ENCODE assay signal across 25 mouse cellular contexts in the genomic region with DNA sequence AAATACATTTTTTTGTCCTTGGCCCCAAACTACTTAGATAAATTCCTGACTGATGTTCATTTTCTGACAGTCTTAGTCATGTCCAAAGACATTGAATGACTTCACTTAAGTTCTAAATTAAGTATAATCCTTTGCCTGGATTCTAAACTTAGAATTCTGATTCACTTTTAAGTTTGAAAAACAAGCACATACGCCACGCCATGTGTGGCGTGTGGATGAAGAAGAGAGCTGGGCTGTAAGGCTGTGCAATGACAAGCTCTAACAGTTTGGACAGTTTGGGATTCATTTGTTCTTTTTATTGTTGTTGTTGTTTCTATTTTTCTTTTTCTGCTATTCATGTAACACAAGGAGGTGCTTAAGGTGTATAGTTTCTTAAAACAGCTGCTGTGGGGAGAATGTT. TPM values are rescaled to one million over a fixed set of nuclear protein-coding genes. Genes with fewer than 3 reads are reported as not detected.
A peak's percentile ranks its signal among the peaks of the same experiment; 100 is the strongest.
DNase-seq lines count a peak whose midpoint lies in the region; ATAC-seq and TF ChIP-seq lines count a peak whose summit lies in the region.
"Had no signal": no experiment of that assay in that cellular context is flagged by ENCODE, and none has a peak within 500 bp of the region (broad histone marks: within the 10 kb centered on the region; RNA-seq: fewer than 3 reads in every experiment).

No protein-coding gene starts in this region.

- 68% methylated on average over 3 of the region's 3 CpGs for WGBS in embryonic facial prominence, embryonic 15.5 days
- 95% methylated on average over 3 of the region's 3 CpGs for WGBS in embryonic facial prominence, embryonic 10.5 days
- WGBS in heart, postnatal 0 days = 61% methylated on average over 3 of the region's 3 CpGs
- 70% methylated on average over 3 of the region's 3 CpGs for WGBS in heart, embryonic 12.5 days

- no peaks in the 10 kb centered on the region for H3K27me3 ChIP-seq in embryonic facial prominence, embryonic 15.5 days
- H3K27me3 ChIP-seq in embryonic facial prominence, embryonic 10.5 days (replicated peaks; ENCODE audit: low read depth, poor library complexity, severe bottlenecking) = no peaks in the 10 kb centered on the region
- no peaks in the 10 kb centered on the region for H3K27me3 ChIP-seq in heart, postnatal 0 days (ENCODE audit: control insufficient read depth, insufficient read depth, low read length)
- no peaks in the 10 kb centered on the region for H3K27me3 ChIP-seq in heart, embryonic 12.5 days (replicated peaks)
- H3K27me3 ChIP-seq in myocyte (ENCODE audit: control insufficient read depth, insufficient read depth, insufficient read length) = no peaks in the 10 kb centered on the region
- H3K27me3 ChIP-seq: heart, embryonic 15.5 days; hindbrain, embryonic 15.5 days; limb, embryonic 13.5 days; liver, embryonic 12.5 days; neural tube, embryonic 12.5 days had no signal

- no peak for DNase-seq in embryonic facial prominence, embryonic 10.5 days (ENCODE audit: low spot score)
- peak; percentile 23 for DNase-seq in heart, postnatal 0 days (ENCODE audit: low spot score)
- DNase-seq in left cerebral cortex, adult 2 months (ENCODE audit: extremely low spot score in 1 of 2, low spot score in 2 of 2) = no peak
- no peak for DNase-seq in left cerebral cortex, postnatal 4 days
- DNase-seq: adrenal gland, adult 8-10 months; cerebellum, adult 9-11 months; gastrocnemius, postnatal 10 days; heart, postnatal 4 days; kidney, adult 2 months; lung, adult 18-20 months; midbrain, embryonic 14.5 days had no signal

- no peaks in the 10 kb centered on the region for H3K9me3 ChIP-seq in embryonic facial prominence, embryonic 15.5 days (replicated peaks)
- no peaks in the 10 kb centered on the region for H3K9me3 ChIP-seq in embryonic facial prominence, embryonic 10.5 days
- no peaks in the 10 kb centered on the region for H3K9me3 ChIP-seq in heart, postnatal 0 days (replicated peaks; ENCODE audit: control insufficient read depth, low read length)
- no peaks in the 10 kb centered on the region for H3K9me3 ChIP-seq in heart, embryonic 12.5 days (replicated peaks)
- H3K9me3 ChIP-seq: forebrain, embryonic 10.5 days; heart, embryonic 15.5 days; hindbrain, embryonic 15.5 days; limb, embryonic 13.5 days; liver, embryonic 12.5 days; neural tube, embryonic 12.5 days had no signal

- no peak for TF ChIP-seq CTCF in heart, postnatal 0 days (IDR thresholded peaks at IDR 0.05; ENCODE audit: low read depth)
- TF ChIP-seq CTCF in left cerebral cortex, adult 2 months (IDR thresholded peaks at IDR 0.05) = no peak

- H3K4me1 ChIP-seq in embryonic facial prominence, embryonic 15.5 days = no peaks in the 10 kb centered on the region
- H3K4me1 ChIP-seq in embryonic facial prominence, embryonic 10.5 days = no peaks in the 10 kb centered on the region
- peaks cover 20% of the 10 kb centered on the region; the same call in 1 of the 2 replicates for H3K4me1 ChIP-seq in heart, postnatal 0 days (ENCODE audit: control insufficient read depth, insufficient read depth)
- 0 out of 2 replicates have a peak, but pooled peaks cover 3% of the 10 kb centered on the region for H3K4me1 ChIP-seq in heart, embryonic 12.5 days (replicated peaks)
- H3K4me1 ChIP-seq: forebrain, embryonic 10.5 days; hindbrain, embryonic 15.5 days; limb, embryonic 13.5 days; liver, embryonic 12.5 days; neural tube, embryonic 12.5 days had no signal

- H3K79me2 ChIP-seq in myocyte (ENCODE audit: control insufficient read depth, insufficient read depth) = no peaks in the 10 kb centered on the region

- TF ChIP-seq EP300 in heart, postnatal 0 days (IDR thresholded peaks at IDR 0.05; ENCODE audit: low read depth) = no peak

- no peak for TF ChIP-seq POLR2A in myocyte (IDR thresholded peaks at IDR 0.05; ENCODE audit: insufficient read length, low read depth)

- H3ac ChIP-seq in myocyte (ENCODE audit: control insufficient read depth, insufficient read length) = no peak overlapping the region

- H3K27ac ChIP-seq in embryonic facial prominence, embryonic 15.5 days (replicated peaks) = 0 out of 2 replicates have a peak overlapping the region, but pooled peaks have one; percentile 4
- H3K27ac ChIP-seq in embryonic facial prominence, embryonic 10.5 days (replicated peaks) = no peak overlapping the region
- peak overlapping the region; percentile 55; the same call in 1 of the 2 replicates for H3K27ac ChIP-seq in heart, postnatal 0 days (ENCODE audit: low read depth)
- no peak overlapping the region for H3K27ac ChIP-seq in heart, embryonic 12.5 days (ENCODE audit: poor library complexity, severe bottlenecking)
- H3K27ac ChIP-seq in left cerebral cortex, adult 2 months = peak overlapping the region; percentile 28; the same call in 1 of the 2 replicates
- H3K27ac ChIP-seq: forebrain, embryonic 10.5 days; heart, embryonic 15.5 days; hindbrain, embryonic 15.5 days; kidney, postnatal 0 days; limb, embryonic 13.5 days; liver, embryonic 12.5 days; neural tube, embryonic 12.5 days; stomach, postnatal 0 days had no signal

- H3K9ac ChIP-seq in embryonic facial prominence, embryonic 15.5 days = no peak overlapping the region
- no peak overlapping the region for H3K9ac ChIP-seq in heart, postnatal 0 days (replicated peaks; ENCODE audit: low read depth, low read length)
- no peak overlapping the region for H3K9ac ChIP-seq in heart, embryonic 12.5 days
- H3K9ac ChIP-seq: heart, embryonic 15.5 days; hindbrain, embryonic 15.5 days; limb, embryonic 13.5 days; liver, embryonic 12.5 days; neural tube, embryonic 12.5 days had no signal

- ATAC-seq in embryonic facial prominence, embryonic 15.5 days (ENCODE audit: insufficient number of reproducible peaks, low FRiP score, low TSS enrichment, low read depth) = no peak
- peak; percentile 30; the same call in 1 of the 2 replicates for ATAC-seq in heart, postnatal 0 days (ENCODE audit: insufficient read depth, low read depth)
- no peak for ATAC-seq in heart, embryonic 12.5 days (ENCODE audit: insufficient number of reproducible peaks, low FRiP score)
- ATAC-seq in megakaryocyte, adult 5-6 weeks (ENCODE audit: poor library complexity, severe bottlenecking) = no peak
- ATAC-seq: activated CD4-positive, CD25-positive, alpha-beta regulatory T cell, adult 4 months; liver, embryonic 12.5 days had no signal

- H3K4me2 ChIP-seq in embryonic facial prominence, embryonic 15.5 days (replicated peaks) = no peak overlapping the region
- H3K4me2 ChIP-seq in heart, postnatal 0 days (ENCODE audit: low read depth, low read length) = no peak overlapping the region
- H3K4me2 ChIP-seq in heart, embryonic 12.5 days = no peak overlapping the region
- peak overlapping the region; percentile 30 for H3K4me2 ChIP-seq in myocyte (ENCODE audit: low read depth)
- H3K4me2 ChIP-seq: heart, embryonic 15.5 days; hindbrain, embryonic 15.5 days; limb, embryonic 13.5 days; liver, embryonic 12.5 days; neural tube, embryonic 12.5 days had no signal

- H3K36me3 ChIP-seq in embryonic facial prominence, embryonic 15.5 days = no peaks in the 10 kb centered on the region
- H3K36me3 ChIP-seq in embryonic facial prominence, embryonic 10.5 days (replicated peaks) = no peaks in the 10 kb centered on the region
- no peaks in the 10 kb centered on the region for H3K36me3 ChIP-seq in heart, postnatal 0 days (replicated peaks; ENCODE audit: control insufficient read depth, insufficient read depth, low read length)
- no peaks in the 10 kb centered on the region for H3K36me3 ChIP-seq in heart, embryonic 12.5 days
- no peaks in the 10 kb centered on the region for H3K36me3 ChIP-seq in myocyte (ENCODE audit: control insufficient read depth, insufficient read depth)
- H3K36me3 ChIP-seq: forebrain, embryonic 10.5 days; heart, embryonic 15.5 days; hindbrain, embryonic 15.5 days; limb, embryonic 13.5 days; liver, embryonic 12.5 days; neural tube, embryonic 12.5 days had no signal

- no peak overlapping the region for H3K4me3 ChIP-seq in embryonic facial prominence, embryonic 15.5 days (replicated peaks)
- H3K4me3 ChIP-seq in embryonic facial prominence, embryonic 10.5 days = no peak overlapping the region
- H3K4me3 ChIP-seq in heart, postnatal 0 days (ENCODE audit: low read depth, low read length) = no peak overlapping the region
- H3K4me3 ChIP-seq in heart, embryonic 12.5 days = no peak overlapping the region
- H3K4me3 ChIP-seq in left cerebral cortex, adult 2 months = no peak overlapping the region
- H3K4me3 ChIP-seq in myocyte = no peak overlapping the region
- H3K4me3 ChIP-seq: forebrain, embryonic 10.5 days; heart, embryonic 15.5 days; hindbrain, embryonic 15.5 days; limb, embryonic 13.5 days; liver, embryonic 12.5 days; neural tube, embryonic 12.5 days had no signal

- intact Hi-C loops in left cerebral cortex, adult 2 months (cut with DNase I) = no loop called here
- intact Hi-C loops in left cerebral cortex, postnatal 4 days (cut with DNase I) = no loop called here

TF ChIP-seq in myocyte, 11 proteins besides CTCF, POLR2A, EP300 and RAD21 (continues in another document):
- TF ChIP-seq SRF (IDR thresholded peaks at IDR 0.05; ENCODE audit: control insufficient read depth, insufficient read length, low read depth) (no peak), MYOD1 (IDR thresholded peaks at IDR 0.05; ENCODE audit: control insufficient read depth in 1 of 3, insufficient read length in 2 of 3, low read depth in 2 of 3) (no peak), CEBPB (IDR thresholded peaks at IDR 0.05; ENCODE audit: insufficient read depth, poor library complexity, severe bottlenecking) (no peak), MAX (IDR thresholded peaks at IDR 0.05; ENCODE audit: low read depth) (no peak), TCF3 (IDR thresholded peaks at IDR 0.05; ENCODE audit: insufficient read length, low read depth) (no peak), E2F4 (IDR thresholded peaks at IDR 0.05; ENCODE audit: insufficient read depth) (no peak), TCF12 (IDR thresholded peaks at IDR 0.05; ENCODE audit: insufficient read depth, poor library complexity, severe bottlenecking) (no peak), MYOG (IDR thresholded peaks at IDR 0.05; ENCODE audit: control insufficient read depth in 1 of 3, insufficient read depth in 1 of 3, insufficient read length in 2 of 3, low read depth in 2 of 3) (no peak), POLR2AphosphoS2 (IDR thresholded peaks at IDR 0.05; ENCODE audit: insufficient read length, low read depth) (no peak)

RNA-seq across cellular contexts. Expression of gene Fam13a, which starts 13.6 kb away (rescaled TPM):
- polyA plus RNA-seq in embryonic facial prominence, embryonic 15.5 days (2015; fragmentation: Nextera tagmentation; extraction: Ambion mirVana) = 9.4 and 10.3 TPM in 2 replicates
- polyA plus RNA-seq in embryonic facial prominence, embryonic 10.5 days (2016; fragmentation: Nextera tagmentation; extraction: Ambion mirVana) = 3.4 and 3.8 TPM in 2 replicates
- 3.3 and 12.4 TPM in 2 replicates for total RNA-seq in heart, postnatal 0 days (2014; rRNA removed; ENCODE audit: low replicate concordance)
- 9.5 and 10.7 TPM in 2 replicates for polyA plus RNA-seq in heart, postnatal 0 days (2015; fragmentation: Nextera tagmentation; extraction: Ambion mirVana)
- 6.2 and 6.8 TPM in 2 replicates for polyA plus RNA-seq in heart, embryonic 12.5 days (2016; fragmentation: Nextera tagmentation; extraction: Ambion mirVana)
- 10 to 100 TPM; 14.8 to 15.1 TPM for total RNA-seq in left cerebral cortex, adult 2 months (2021)
- total RNA-seq in left cerebral cortex, postnatal 4 days (2021) = 10 to 100 TPM in 1 of 2 experiments, 1 to 10 TPM in 1; 10.0 to 12.5 TPM
- 0.43 TPM for polyA plus RNA-seq in myocyte (2012; fragmentation: generic; extraction: Trizol)
- total RNA-seq in megakaryocyte, adult 5-6 weeks (2015) = 0.07 TPM in 1 of 2 replicates, not detected in the other
- total RNA-seq in megakaryocyte, adult 5-6 weeks (2017) = not detected in 2 replicates
- total RNA-seq: megakaryocyte-erythroid progenitor cell, adult 5-6 weeks had no signal
- polyA plus RNA-seq: activated CD4-positive, CD25-positive, alpha-beta regulatory T cell, adult 4 months had no signal

Comparison
In these comparisons a context has a peak if more than half of its experiments do, and no peak if none do; other contexts are left out.
1. H3K27ac ChIP-seq: peak in embryonic facial prominence, embryonic 15.5 days (single experiment), heart, postnatal 0 days (single experiment) and left cerebral cortex, adult 2 months (single experiment); none in embryonic facial prominence, embryonic 10.5 days (single experiment) and heart, embryonic 12.5 days (single experiment).